Mouse (Mus musculus) granulocyte monocyte progenitor cell, adult 5-6 weeks (primary cell): Measurements from ENCODE around the gene Ttc33. TPM values are rescaled to one million over a fixed set of nuclear protein-coding genes. Genes with fewer than 3 reads are reported as not detected.

Experiments
- ATAC-seq: replicated peaks from 2 replicates; pipeline ENCODE4 v1.8.0; 2016; ENCODE audit warnings: mild to moderate bottlenecking, moderate TSS enrichment, inconsistent platforms; ENCODE audit not compliant: poor library complexity, severe bottlenecking
- total RNA-seq, 2 experiments: library from RNA; stranded (forward) in 1 of 2; stranded (reverse) in 1 of 2; fragments of 200-712, 200-1000 nt in 1 of 2; fragments of >200 nt in 1 of 2; fragmentation: Nextera tagmentation in 1 of 2; gene quantifications; 2 replicates each; pipeline ENCODE4 v1.2.3; 2014 to 2017

Gene Ttc33
- total RNA-seq, 2 experiments from 2014 or later: 41.7 to 50.2 TPM

GRCm38 (mm10) chr15:5239361-5239760, 54.0 kb downstream of the Ttc33 start:
- no peak for ATAC-seq

GRCm38 (mm10) chr15:5239901-5240300, 54.6 kb downstream of the Ttc33 start:
- ATAC-seq: no peak

GRCm38 (mm10) chr15:5240360-5240759, 55.0 kb downstream of the Ttc33 start:
- no peak for ATAC-seq

GRCm38 (mm10) chr15:5241304-5242201, 56.2 kb downstream of the Ttc33 start:
- ATAC-seq: peak; percentile 6; the same call in 1 of the 2 replicates

- peak; percentile 37 for ATAC-seq
These were observed 57.1 kb downstream of the Ttc33 start for GRCm38 (mm10) chr15:5242241-5243035.

- no peak for ATAC-seq
These were observed 58.0 kb downstream of the Ttc33 start for GRCm38 (mm10) chr15:5243036-5243958.

- peak; percentile 76 for ATAC-seq
These were observed 58.9 kb downstream of the Ttc33 start, which contains the start of gene Ptger4 for GRCm38 (mm10) chr15:5243959-5244905. Gene Ptger4 (minus strand): TSS chr15:5244187.

- peak; percentile 95 for ATAC-seq
These were observed 64.9 kb downstream of the Ttc33 start for GRCm38 (mm10) chr15:5250182-5250581.

- no peak for ATAC-seq
These were observed 74.9 kb downstream of the Ttc33 start for GRCm38 (mm10) chr15:5260183-5260582.

- peak; percentile 66 for ATAC-seq
These were observed 75.7 kb downstream of the Ttc33 start for GRCm38 (mm10) chr15:5261004-5261403.

GRCm38 (mm10) chr15:5262095-5262667, 76.9 kb downstream of the Ttc33 start:
- ATAC-seq: no peak

- peak; percentile 67 for ATAC-seq
These were observed 77.7 kb downstream of the Ttc33 start for GRCm38 (mm10) chr15:5262874-5263504.

- ATAC-seq: no peak
These were observed 80.8 kb downstream of the Ttc33 start for GRCm38 (mm10) chr15:5266095-5266494.

Other genes with a start within 250 kb of the Ttc33 start
- not detected in 2 replicates for gene C7, start 121.8 kb upstream of the Ttc33 start, total RNA-seq (2014; fragmentation: Nextera tagmentation)
- gene C7, start 121.8 kb upstream of the Ttc33 start, total RNA-seq (2017): not detected in 2 replicates
- 0.06 and 1.9 TPM in 2 replicates for gene Card6, start 77.0 kb upstream of the Ttc33 start, total RNA-seq (2014; fragmentation: Nextera tagmentation)
- gene Card6, start 77.0 kb upstream of the Ttc33 start, total RNA-seq (2017): 0.05 and 0.22 TPM in 2 replicates
- gene Rpl37, start 68.9 kb upstream of the Ttc33 start, total RNA-seq (2014; fragmentation: Nextera tagmentation): 2,587 and 2,602 TPM in 2 replicates
- gene Rpl37, start 68.9 kb upstream of the Ttc33 start, total RNA-seq (2017): 1,276 and 1,288 TPM in 2 replicates
- gene Prkaa1, start 41.7 kb upstream of the Ttc33 start, total RNA-seq (2014; fragmentation: Nextera tagmentation): 19.1 and 19.2 TPM in 2 replicates
- gene Prkaa1, start 41.7 kb upstream of the Ttc33 start, total RNA-seq (2017): 19.2 and 21.1 TPM in 2 replicates
- 3.7 and 6.3 TPM in 2 replicates for gene Ptger4, start 58.7 kb downstream of the Ttc33 start, total RNA-seq (2014; fragmentation: Nextera tagmentation)
- 3.7 and 5.8 TPM in 2 replicates for gene Ptger4, start 58.7 kb downstream of the Ttc33 start, total RNA-seq (2017)